Mouse (Mus musculus) mouse embryonic stem cell (cell line): ENCODE measurements around the gene Ldb3.

Source experiments
- in situ Hi-C, 2 experiments: fragments of 300-500 bp; cut with MboI; formaldehyde crosslinking; loops; 1 replicate in 1 of 2; 3 replicates in 1 of 2; pipeline ENCODE4 v1.14.3; 2019 to 2020; ENCODE audit warnings: low sequenced_read_pairs in 2 of 2, low pct_unique_long_range_greater_than_20kb in 1 of 2, mixed read lengths in 1 of 2; ENCODE audit not compliant: unreplicated experiment in 1 of 2

The Ldb3 gene

GRCm38 (mm10) chr14:34569534-34570194 lies 18.8 kb downstream of the Ldb3 start:
- in situ Hi-C loops, result loop anchor here (10.0 to 25.0 kb wide), 3 partner anchors 125 to 482 kb away; partner anchors contain the start of gene Anxa8 (in 1 of the 2)

- in situ Hi-C loops, result loop anchor here (10.0 to 25.0 kb wide), 3 partner anchors 124 to 481 kb away; partner anchors contain the start of gene Anxa8 (in 1 of the 2)
Observed at GRCm38 (mm10) chr14:34568626-34569025, 19.9 kb downstream of the Ldb3 start.

GRCm38 (mm10) chr14:34567697-34568096 lies 20.8 kb downstream of the Ldb3 start:
- in situ Hi-C loops, result loop anchor here (10.0 to 25.0 kb wide), 3 partner anchors 123 to 480 kb away; partner anchors contain the start of gene Anxa8 (in 1 of the 2)

DNA sequence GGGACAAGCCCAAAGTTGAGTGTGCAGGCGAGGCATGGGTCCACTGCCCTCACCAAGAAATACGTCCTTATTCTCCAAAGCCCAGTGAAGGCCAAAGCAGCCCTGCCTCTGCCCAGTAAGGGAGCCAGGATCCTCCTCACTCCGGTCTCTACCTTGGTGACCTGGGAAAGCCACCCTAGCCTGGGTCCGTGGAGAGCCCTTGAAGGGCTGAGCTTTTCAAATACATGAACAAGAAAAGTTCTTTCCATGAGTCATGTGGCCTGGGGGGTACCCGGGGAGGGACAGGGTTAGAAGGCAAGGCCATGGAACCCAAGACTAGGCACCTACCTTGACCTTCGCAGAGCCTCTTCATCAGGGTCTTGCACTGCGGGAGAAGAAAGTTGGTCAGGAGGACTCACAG lies 22.0 kb downstream of the Ldb3 start:
- in situ Hi-C loops, result loop anchor here (10.0 to 25.0 kb wide), 3 partner anchors 122 to 479 kb away; partner anchors contain the start of gene Anxa8 (in 1 of the 2)

DNA sequence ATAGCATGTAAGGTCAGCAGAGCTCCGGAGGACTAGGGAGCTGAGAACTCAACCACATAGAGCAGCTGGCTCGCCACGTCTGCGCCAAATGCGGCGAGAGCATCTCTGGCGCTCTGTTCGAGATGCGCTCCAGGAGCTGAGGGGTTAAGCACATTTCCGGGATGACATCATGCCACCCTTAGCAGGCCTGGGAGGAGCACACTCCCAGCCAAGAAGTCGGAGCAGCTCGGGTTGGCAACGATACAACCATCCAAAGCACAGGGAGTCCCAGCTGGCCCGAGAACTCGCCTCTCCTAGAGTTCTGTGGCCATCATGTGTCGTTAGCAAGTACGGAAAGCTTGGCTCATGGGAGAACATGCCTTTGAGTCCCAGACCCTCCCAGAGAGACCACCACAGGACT lies 22.8 kb downstream of the Ldb3 start:
- in situ Hi-C loops, result loop anchor here (10.0 to 25.0 kb wide), 3 partner anchors 121 to 478 kb away; partner anchors contain the start of gene Anxa8 (in 1 of the 2)

DNA sequence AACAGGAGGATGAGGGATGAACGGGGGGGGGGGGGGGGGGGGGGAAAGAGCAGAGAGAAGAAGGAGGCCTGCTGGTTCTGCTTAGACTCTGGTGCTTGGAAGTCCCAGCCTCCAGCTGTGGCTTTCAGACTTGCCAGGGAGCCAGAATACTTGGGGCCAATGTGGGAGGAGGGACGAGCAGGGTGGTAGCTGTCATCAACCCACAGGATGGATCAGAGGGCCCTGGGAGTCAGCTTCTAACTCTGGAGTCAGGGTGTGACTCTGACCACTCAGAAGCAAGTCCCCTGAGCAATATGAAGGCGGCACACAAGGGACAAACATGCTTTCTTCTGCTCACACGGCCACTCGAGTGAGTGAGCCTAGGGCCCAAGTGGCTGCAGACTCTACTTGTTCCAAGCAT lies 23.8 kb downstream of the Ldb3 start:
- in situ Hi-C loops, result loop anchor here (10.0 to 25.0 kb wide), 3 partner anchors 120 to 477 kb away; partner anchors contain the start of gene Anxa8 (in 1 of the 2)

DNA sequence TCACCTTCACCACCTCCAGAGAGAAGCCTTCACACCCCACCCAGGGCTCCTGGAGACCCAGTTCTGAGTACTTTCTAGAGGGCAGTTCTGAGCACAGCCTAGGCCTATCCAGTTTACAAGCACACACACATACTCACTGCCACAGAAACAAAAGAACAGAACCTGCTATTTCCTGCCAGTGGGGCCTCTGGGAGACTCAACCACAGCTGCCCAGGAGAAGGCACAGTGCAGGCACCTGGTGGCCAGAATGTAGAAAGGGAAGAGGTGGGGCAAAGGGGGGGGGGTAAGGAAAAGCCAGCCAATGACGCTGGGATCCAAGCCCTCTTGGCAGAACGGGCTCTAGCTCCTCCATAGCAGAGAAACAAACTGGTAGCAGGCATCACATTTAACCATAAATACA lies 26.1 kb downstream of the Ldb3 start:
- in situ Hi-C loops, result loop anchor here (10.0 to 25.0 kb wide), 3 partner anchors 118 to 475 kb away; partner anchors contain the start of gene Anxa8 (in 1 of the 2)

DNA sequence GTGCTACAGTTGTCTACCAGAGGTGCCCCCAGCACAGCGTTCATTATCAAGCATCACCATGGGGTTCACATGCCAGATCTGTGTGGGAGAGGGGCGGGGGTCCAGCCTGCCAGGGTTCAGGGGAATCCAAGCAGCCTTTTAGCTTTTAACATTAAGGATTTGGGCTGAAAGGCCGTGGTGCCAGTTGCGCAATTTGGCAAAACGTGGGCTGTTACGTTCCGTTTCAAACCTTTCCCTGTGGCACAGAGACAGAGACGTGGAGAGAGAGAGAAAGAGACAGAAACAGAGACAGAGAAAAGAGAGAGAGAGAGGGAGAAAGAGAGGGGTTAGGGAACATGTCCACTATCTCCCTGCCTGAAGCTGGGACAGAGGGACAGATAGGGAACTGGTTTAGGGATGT lies 26.8 kb downstream of the Ldb3 start:
- in situ Hi-C loops, result loop anchor here (10.0 to 25.0 kb wide), 3 partner anchors 117 to 474 kb away; partner anchors contain the start of gene Anxa8 (in 1 of the 2)

DNA sequence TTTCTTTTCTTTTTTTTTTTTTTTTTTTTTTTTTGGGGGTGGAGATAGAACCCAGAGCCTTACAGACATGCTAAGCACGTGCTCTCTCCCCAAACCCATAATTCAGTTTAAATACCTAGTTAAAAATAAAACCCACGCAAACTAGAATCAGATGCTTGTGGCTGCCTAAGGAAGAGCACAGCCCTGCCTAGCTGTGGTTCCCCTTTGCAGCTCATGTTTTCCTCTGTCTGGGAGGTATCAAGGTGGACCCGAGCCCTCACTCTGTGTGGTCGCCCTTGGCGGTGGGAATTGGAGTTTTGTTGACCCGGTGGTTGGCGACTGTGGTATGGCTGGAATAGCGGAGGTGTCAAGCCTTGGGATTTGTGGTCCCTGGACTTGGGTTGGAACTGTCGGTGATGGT lies 29.5 kb downstream of the Ldb3 start:
- in situ Hi-C loops, result loop anchor here (25.0 kb wide), 2 partner anchors 122 to 472 kb away; partner anchors contain the start of gene Anxa8 (in 1 of the 2)

GRCm38 (mm10) chr14:34555211-34555610 lies 33.3 kb downstream of the Ldb3 start:
- in situ Hi-C loops, result loop anchor here (25.0 kb wide), 2 partner anchors 118 to 468 kb away; partner anchors contain the start of gene Anxa8 (in 1 of the 2)

- in situ Hi-C loops, result loop anchor here (25.0 kb wide), 2 partner anchors 117 to 467 kb away; partner anchors contain the start of gene Anxa8 (in 1 of the 2)
Observed at GRCm38 (mm10) chr14:34554047-34554446, 34.4 kb downstream of the Ldb3 start.

DNA sequence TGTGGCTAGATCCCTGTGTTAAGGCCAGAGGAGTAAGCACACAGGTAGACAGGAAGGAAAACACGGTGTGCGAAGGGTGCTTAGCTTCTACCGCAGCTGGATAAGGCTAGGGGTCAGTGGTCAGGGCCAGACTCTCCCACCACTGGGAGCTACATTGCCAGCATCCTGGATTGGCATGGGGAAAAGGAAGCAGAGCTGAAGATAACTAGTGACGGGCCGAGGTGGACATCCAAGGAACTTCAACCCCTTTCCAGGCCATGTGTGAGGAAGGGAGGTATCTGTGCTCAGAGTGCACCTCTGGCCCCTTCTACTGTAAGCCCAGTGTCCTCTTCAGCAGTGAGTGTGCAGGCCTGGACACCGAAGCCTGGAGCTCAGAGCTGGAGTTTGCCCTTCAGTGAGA lies 35.0 kb downstream of the Ldb3 start:
- in situ Hi-C loops, result loop anchor here (25.0 kb wide), 2 partner anchors 116 to 466 kb away; partner anchors contain the start of gene Anxa8 (in 1 of the 2)

DNA sequence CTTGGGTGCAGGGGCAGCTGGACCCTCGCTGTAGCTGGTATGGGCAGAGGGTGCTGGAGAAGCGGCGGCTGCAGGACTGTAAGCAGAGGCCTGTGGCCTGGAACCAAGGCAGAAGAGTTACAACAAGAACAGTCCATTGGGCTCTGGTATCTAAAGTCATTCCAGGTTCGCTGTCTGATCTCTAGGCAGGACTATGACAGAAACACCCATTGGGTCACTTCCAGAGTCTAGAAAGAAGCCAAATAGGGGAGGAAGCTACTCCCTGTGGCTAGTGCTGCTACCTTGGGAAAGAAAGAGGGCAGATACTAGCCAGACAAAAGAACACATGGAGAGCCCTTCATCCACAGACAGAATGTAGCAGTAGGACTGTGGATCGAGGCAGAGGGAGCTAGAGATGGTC lies 36.3 kb downstream of the Ldb3 start:
- in situ Hi-C loops, result loop anchor here (25.0 kb wide), 2 partner anchors 115 to 465 kb away; partner anchors contain the start of gene Anxa8 (in 1 of the 2)

- in situ Hi-C loops, result loop anchor here in 1 of 2 experiments (5.0 kb wide), 1 partner anchor 47 kb away; the partner anchor contains the start of gene Bmpr1a
Observed at GRCm38 (mm10) chr14:34549004-34549671, 39.3 kb downstream of the Ldb3 start.

DNA sequence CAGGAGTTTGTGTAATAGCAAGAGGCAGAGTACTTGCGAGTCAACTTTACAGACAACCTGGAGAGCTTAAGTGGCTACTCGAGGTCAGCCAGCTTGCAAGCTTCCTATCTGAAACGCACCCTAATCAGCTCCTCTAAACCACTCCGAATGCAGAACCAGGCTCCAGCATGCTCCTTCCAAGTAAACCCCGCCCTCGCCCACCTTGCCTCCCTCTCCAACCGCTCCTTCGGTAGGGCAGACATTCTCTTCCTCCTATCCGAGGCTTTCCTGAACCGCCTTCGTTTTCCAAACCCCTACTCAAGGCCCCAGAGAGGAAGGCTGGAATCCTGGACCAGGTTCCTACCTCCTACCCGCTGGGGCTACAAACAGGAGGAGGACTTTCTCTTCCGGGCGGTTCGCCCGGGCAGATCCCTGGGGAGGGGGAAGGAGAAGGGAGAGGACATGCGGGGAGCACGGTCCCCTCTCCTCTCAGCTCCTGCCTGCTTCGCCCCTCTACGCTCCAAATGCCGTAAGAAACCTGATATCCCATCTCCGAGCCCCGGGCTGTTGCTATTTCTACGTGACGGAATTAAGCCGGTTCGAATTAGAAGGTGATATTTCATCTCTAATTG lies 40.0 kb downstream of the Ldb3 start:
- in situ Hi-C loops, result loop anchor here in 1 of 2 experiments (5.0 kb wide), 1 partner anchor 46 kb away; the partner anchor contains the start of gene Bmpr1a

- in situ Hi-C loops, result no loop called here
Observed at GRCm38 (mm10) chr14:34544545-34544944, 43.9 kb downstream of the Ldb3 start.

- in situ Hi-C loops, result no loop called here
Observed at GRCm38 (mm10) chr14:34544001-34544400, 44.5 kb downstream of the Ldb3 start.

GRCm38 (mm10) chr14:34543596-34543995 lies 44.9 kb downstream of the Ldb3 start:
- in situ Hi-C loops, result no loop called here
